In the genomic region with DNA sequence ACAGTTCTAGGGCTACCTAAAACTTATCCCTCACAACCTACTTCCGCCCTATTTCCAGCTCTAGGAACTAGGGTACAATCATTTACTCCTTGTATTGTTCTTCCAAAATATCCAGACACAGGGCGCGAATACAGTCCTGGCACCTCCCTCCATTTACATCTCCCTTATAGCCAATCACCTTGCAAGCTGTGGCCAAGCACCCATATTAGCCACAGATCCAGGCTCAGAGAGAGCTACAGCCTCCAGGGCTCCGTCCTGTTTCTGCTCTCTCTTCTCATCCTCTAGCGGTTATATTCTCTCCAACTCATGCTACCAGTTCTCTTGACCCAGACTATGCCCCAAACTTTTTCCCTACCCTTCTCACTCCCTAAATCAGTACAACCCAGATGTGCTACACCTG, we compare ENCODE assay signal across 8 mouse cellular contexts.
A peak's percentile ranks its signal among the peaks of the same experiment; 100 is the strongest.
DNase-seq lines count a peak whose midpoint lies in the region; ATAC-seq and TF ChIP-seq lines count a peak whose summit lies in the region.

No protein-coding gene starts in this region.

- no peak for DNase-seq in heart, postnatal 14 days
- no peak for DNase-seq in intestine, embryonic 14.5 days (ENCODE audit: low spot score)
- no peak for DNase-seq in gastrocnemius, adult 18-20 months (ENCODE audit: low spot score)
- DNase-seq in left cerebral cortex, adult 8-10 months (ENCODE audit: low spot score in 2 of 2): no peak
- DNase-seq in kidney, postnatal 4 days: no peak

- no peak overlapping the region for H3K27ac ChIP-seq in heart, embryonic 16.5 days (ENCODE audit: low read length)
- no peak overlapping the region for H3K27ac ChIP-seq in cortical plate, adult 2 months (ENCODE audit: insufficient read depth, low read length)
- no peak overlapping the region for H3K27ac ChIP-seq in intestine, embryonic 14.5 days (ENCODE audit: low read depth)
- H3K27ac ChIP-seq in midbrain, embryonic 16.5 days (ENCODE audit: low read length): no peak overlapping the region

- ATAC-seq in heart, embryonic 16.5 days (replicated peaks; ENCODE audit: extremely low read depth, insufficient read depth, low FRiP score): no peak
- no peak for ATAC-seq in intestine, embryonic 14.5 days (replicated peaks; ENCODE audit: low FRiP score, low TSS enrichment, low read depth)
- peak; percentile 48 for ATAC-seq in midbrain, embryonic 16.5 days

- peak overlapping the region; percentile 84 for H3K4me2 ChIP-seq in heart, embryonic 16.5 days (ENCODE audit: low read depth, low read length)
- peak overlapping the region; percentile 69 for H3K4me2 ChIP-seq in intestine, embryonic 14.5 days (ENCODE audit: low read length)
- H3K4me2 ChIP-seq in midbrain, embryonic 16.5 days (ENCODE audit: low read length): peak overlapping the region; percentile 81

- no peak for TF ChIP-seq POLR2A in cortical plate, adult 2 months (IDR thresholded peaks at IDR 0.05; ENCODE audit: extremely low read depth, insufficient read depth, low read length)

- intact Hi-C loops in heart, postnatal 14 days (cut with DNase I): no loop called here

- peaks cover 8% of the 10 kb centered on the region; the same call in 1 of the 2 replicates for H3K4me1 ChIP-seq in heart, embryonic 16.5 days (ENCODE audit: control insufficient read depth, insufficient read depth, low read length)
- H3K4me1 ChIP-seq in cortical plate, adult 2 months (ENCODE audit: control insufficient read depth, insufficient read depth, low read length): no peaks in the 10 kb centered on the region
- no peaks in the 10 kb centered on the region for H3K4me1 ChIP-seq in intestine, embryonic 14.5 days (replicated peaks; ENCODE audit: control insufficient read depth, insufficient read depth, low read length)
- H3K4me1 ChIP-seq in midbrain, embryonic 16.5 days (ENCODE audit: control insufficient read depth, insufficient read depth, low read length): peaks cover 7% of the 10 kb centered on the region; the same call in 1 of the 2 replicates

- H3K27me3 ChIP-seq in heart, embryonic 16.5 days (ENCODE audit: control insufficient read depth, insufficient read depth, low read length): peaks cover 14% of the 10 kb centered on the region
- H3K27me3 ChIP-seq in intestine, embryonic 14.5 days (replicated peaks; ENCODE audit: control insufficient read depth, insufficient read depth, low read length): peaks cover 80% of the 10 kb centered on the region
- H3K27me3 ChIP-seq in midbrain, embryonic 16.5 days (ENCODE audit: control insufficient read depth, insufficient read depth, low read depth, low read length): no peaks in the 10 kb centered on the region; the same call in 1 of the 2 replicates

- H3K4me3 ChIP-seq in heart, embryonic 16.5 days (ENCODE audit: low read length): no peak overlapping the region
- peak overlapping the region; percentile 46; the same call in 1 of the 2 replicates for H3K4me3 ChIP-seq in cortical plate, adult 2 months (ENCODE audit: insufficient read depth, low read length)
- H3K4me3 ChIP-seq in intestine, embryonic 14.5 days (ENCODE audit: low read depth, low read length): peak overlapping the region; percentile 36; the same call in 1 of the 2 replicates
- H3K4me3 ChIP-seq in midbrain, embryonic 16.5 days (ENCODE audit: low read depth, low read length): peak overlapping the region; percentile 50

- no peak for TF ChIP-seq CTCF in cortical plate, adult 2 months (IDR thresholded peaks at IDR 0.05; ENCODE audit: extremely low read depth, insufficient read depth, low read length)

- H3K9me3 ChIP-seq in heart, embryonic 16.5 days (replicated peaks; ENCODE audit: control insufficient read depth, low read length): no peaks in the 10 kb centered on the region
- no peaks in the 10 kb centered on the region for H3K9me3 ChIP-seq in intestine, embryonic 14.5 days (ENCODE audit: control insufficient read depth, low read length)
- H3K9me3 ChIP-seq in midbrain, embryonic 16.5 days (replicated peaks; ENCODE audit: control insufficient read depth, low read length, poor library complexity, severe bottlenecking): no peaks in the 10 kb centered on the region

- no peak overlapping the region; the same call in 1 of the 2 replicates for H3K9ac ChIP-seq in heart, embryonic 16.5 days (ENCODE audit: low read length)
- no peak overlapping the region for H3K9ac ChIP-seq in intestine, embryonic 14.5 days (ENCODE audit: low read length)
- no peak overlapping the region; the same call in 1 of the 2 replicates for H3K9ac ChIP-seq in midbrain, embryonic 16.5 days (ENCODE audit: low read depth, low read length)

- WGBS in heart, embryonic 16.5 days: 41% methylated on average over 5 of the region's 5 CpGs
- WGBS in intestine, embryonic 14.5 days: 37% methylated on average over 5 of the region's 5 CpGs
- WGBS in midbrain, embryonic 16.5 days: 44% methylated on average over 5 of the region's 5 CpGs

- H3K36me3 ChIP-seq in heart, embryonic 16.5 days (ENCODE audit: control insufficient read depth, insufficient read depth): no peaks in the 10 kb centered on the region
- H3K36me3 ChIP-seq in intestine, embryonic 14.5 days (ENCODE audit: control insufficient read depth, insufficient read depth, low read length): no peaks in the 10 kb centered on the region
- no peaks in the 10 kb centered on the region for H3K36me3 ChIP-seq in midbrain, embryonic 16.5 days (ENCODE audit: control insufficient read depth, insufficient read depth, low read length)
